Mouse (Mus musculus) layer of hippocampus, adult 2 months (tissue): ENCODE results near the gene Rab25. TPM values are rescaled to one million over a fixed set of nuclear protein-coding genes. Genes with fewer than 3 reads are reported as not detected.

Source experiments
- DNase-seq, 2 experiments: peaks; one replicate each; pipeline ENCODE4 v3.0.0; 2022; ENCODE audit warnings: low spot score in 2 of 2
- H3K27ac ChIP-seq: fragments of 200-600 bp; 2 replicates; pipeline ENCODE4 v1.8.1; 2022
- H3K4me3 ChIP-seq: fragments of 200-600 bp; 2 replicates; pipeline ENCODE4 v1.8.1; 2022; ENCODE audit warnings: mild to moderate bottlenecking
- CTCF ChIP-seq: fragments of 200-600 bp; conservative IDR thresholded peaks from 2 replicates; pipeline ENCODE4 v1.8.1; 2022; ENCODE audit warnings: antibody characterized with exemption, mild to moderate bottlenecking, moderate library complexity
- microRNA-seq, 2 experiments: library from miRNA; unstranded; fragments of <30 nt; microRNA quantifications; one replicate each; pipeline ENCODE4 v1.2.0; 2021
- total RNA-seq, 2 experiments: library from RNA; stranded (reverse); gene quantifications; 2 replicates each; pipeline ENCODE4 v1.2.3; 2021

Gene Rab25
- total RNA-seq, 2 experiments from 2014 or later = not detected

DNA sequence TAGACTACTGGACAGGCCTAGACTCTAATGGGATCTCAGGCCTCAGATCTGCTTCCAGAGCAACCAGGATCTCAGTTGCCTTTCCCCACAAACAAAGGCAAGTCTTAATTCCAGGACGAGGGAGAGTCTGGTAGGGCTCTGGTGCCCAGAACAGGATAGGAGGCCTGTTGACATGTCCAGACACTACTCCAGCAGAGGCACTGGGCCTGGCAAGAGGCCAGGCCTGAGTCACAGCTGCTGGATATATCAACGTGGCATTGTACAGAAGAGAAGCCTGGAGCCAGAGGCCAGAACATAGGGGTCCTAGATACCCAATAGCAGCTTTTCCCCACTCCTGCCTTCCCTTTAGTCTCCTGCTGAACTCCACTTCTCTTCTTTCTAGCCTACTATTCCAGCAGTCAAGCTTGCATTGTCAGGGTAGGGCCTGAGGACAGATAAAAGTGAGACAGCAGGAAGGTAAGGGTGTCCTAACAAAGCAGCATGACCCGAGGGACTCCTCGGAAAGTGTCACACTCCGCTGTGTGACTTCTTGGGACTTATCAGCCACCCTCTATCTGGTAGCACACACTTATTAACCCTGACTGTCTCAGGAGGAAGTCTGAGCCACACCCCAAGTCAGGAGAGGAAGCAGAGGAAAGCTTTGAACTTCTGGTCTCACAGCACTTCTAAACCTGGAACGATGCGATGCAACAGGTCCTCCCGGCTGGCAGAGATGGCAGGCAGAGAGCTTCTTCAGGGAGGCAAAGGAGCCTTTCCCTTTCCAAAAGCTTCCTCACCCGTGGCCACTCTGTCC lies 53.1 kb downstream of the Rab25 start:
- peak overlapping the region; percentile 55; the same call in 1 of the 2 replicates for H3K27ac ChIP-seq
- no peak overlapping the region for H3K4me3 ChIP-seq
- DNase-seq = no peak
- TF ChIP-seq CTCF = no peak

GRCm38 (mm10) chr3:88493706-88494582 lies 54.2 kb downstream of the Rab25 start:
- Histone ChIP-seq H3K27ac (peak overlapping the region; percentile 79; the same call in 1 of the 2 replicates), H3K4me3 (no peak overlapping the region)
- TF ChIP-seq CTCF = no peak
- no peak for DNase-seq

Small RNAs within 50 kb of the gene (microRNA-seq; reads per million reads assigned to microRNA genes)
- 0 reads per million in 2 experiments for gene Mir1905

Other genes starting within 250 kb of the Rab25 start
- gene Glmp, start 223.3 kb downstream of the Rab25 start, total RNA-seq = 10 to 100 TPM; 68.9 to 77.9 TPM
- gene Tmem79, start 212.2 kb downstream of the Rab25 start, total RNA-seq = 1 to 10 TPM in 1 of 2 experiments, under 1 TPM in 1; 0.64 to 1.1 TPM
- 10 to 100 TPM; 72.7 to 82.2 TPM for gene Smg5, start 212.0 kb downstream of the Rab25 start, total RNA-seq
- 10 to 100 TPM; 14.8 to 16.5 TPM for gene Paqr6, start 183.7 kb downstream of the Rab25 start, total RNA-seq
- gene Bglap3, start 175.6 kb downstream of the Rab25 start, total RNA-seq = under 1 TPM in 1 of 2 experiments, not detected in 1; 0.36 TPM
- not detected for gene Bglap2, start 169.6 kb downstream of the Rab25 start, total RNA-seq
- gene Bglap, start 163.8 kb downstream of the Rab25 start, total RNA-seq = under 1 TPM in 1 of 2 experiments, not detected in 1; 0.96 TPM
- gene Pmf1, start 138.0 kb downstream of the Rab25 start, total RNA-seq = 1 to 10 TPM; 6.4 to 6.8 TPM
- 10 to 100 TPM; 69.5 to 71.8 TPM for gene Slc25a44, start 123.2 kb downstream of the Rab25 start, total RNA-seq
- 10 to 100 TPM; 37.0 to 42.9 TPM for gene Sema4a, start 87.1 kb downstream of the Rab25 start, total RNA-seq
- 10 to 100 TPM; 34.6 to 36.1 TPM for gene Lmna, start 38.3 kb downstream of the Rab25 start, total RNA-seq
- 1 to 10 TPM; 2.8 to 3.7 TPM for gene Mex3a, start 15.9 kb downstream of the Rab25 start, total RNA-seq
- gene Lamtor2, start 4.8 kb upstream of the Rab25 start, total RNA-seq = 100 to 1,000 TPM in 1 of 2 experiments, 10 to 100 TPM in 1; 96.0 to 106 TPM
- 100 to 1,000 TPM; 110 to 116 TPM for gene Ubqln4, start 5.5 kb upstream of the Rab25 start, total RNA-seq
- 10 to 100 TPM; 86.8 to 91.6 TPM for gene Ssr2, start 27.6 kb upstream of the Rab25 start, total RNA-seq
- gene Arhgef2, start 57.7 kb upstream of the Rab25 start, total RNA-seq = 100 to 1,000 TPM; 268 to 283 TPM
- gene Rxfp4, start 104.8 kb upstream of the Rab25 start, total RNA-seq = not detected
- 10 to 100 TPM; 55.1 to 55.5 TPM for gene Khdc4, start 137.5 kb upstream of the Rab25 start, total RNA-seq
- gene Rit1, start 168.5 kb upstream of the Rab25 start, total RNA-seq = 10 to 100 TPM; 40.8 to 44.2 TPM
- 100 to 1,000 TPM; 473 to 514 TPM for gene Syt11, start 226.9 kb upstream of the Rab25 start, total RNA-seq